Mouse (Mus musculus): ENCODE measurements around the gene Gfpt2. TPM values are rescaled to one million over a fixed set of nuclear protein-coding genes. Genes with fewer than 3 reads are reported as not detected.

Gfpt2 gene
- polyA plus RNA-seq, 1 experiment, result 2.3 TPM

DNA sequence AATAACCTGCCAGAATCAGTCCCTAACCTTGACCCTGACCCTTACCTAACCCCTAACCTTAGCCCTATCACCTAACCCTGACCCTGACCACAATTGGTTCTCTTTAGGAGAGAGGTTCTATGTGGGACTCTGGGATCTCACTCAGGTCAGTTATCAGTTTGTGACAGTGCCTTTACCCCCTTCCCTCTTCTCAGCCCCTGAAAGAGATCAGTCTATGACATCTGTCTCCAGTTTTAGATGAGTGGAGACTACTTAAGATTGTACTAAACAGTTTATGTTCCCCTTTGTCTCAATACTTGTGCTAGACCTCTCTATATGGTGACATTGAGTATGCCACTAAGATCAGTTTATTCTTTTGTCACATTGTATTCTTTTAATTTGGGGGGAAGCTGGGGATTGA, 69.9 kb downstream of the Gfpt2 start:
- peaks cover 1% of the 10 kb centered on the region; the same call in 1 of the 2 replicates for H3K36me3 ChIP-seq (ENCODE audit: control insufficient read depth, insufficient read depth, low read length)
- no peaks in the 10 kb centered on the region for H3K4me1 ChIP-seq (ENCODE audit: control insufficient read depth, insufficient read depth, low read length)
- TF ChIP-seq POLR2A (IDR thresholded peaks at IDR 0.05; ENCODE audit: control insufficient read depth, low read depth, low read length) (no peak), CTCF (IDR thresholded peaks at IDR 0.05; ENCODE audit: control insufficient read depth, insufficient read depth, insufficient replicate concordance, low read depth, low read length) (no peak)
- H3K27ac ChIP-seq (ENCODE audit: control insufficient read depth, insufficient read depth, low read depth, low read length), result no peak overlapping the region
- no peaks in the 10 kb centered on the region for H3K27me3 ChIP-seq (ENCODE audit: control insufficient read depth, insufficient read depth, low read length)
- H3K4me3 ChIP-seq (ENCODE audit: control insufficient read depth, low read depth, low read length), result no peak overlapping the region

- H3K27ac ChIP-seq (ENCODE audit: control insufficient read depth, insufficient read depth, low read depth, low read length), result no peak overlapping the region
- H3K4me1 ChIP-seq (ENCODE audit: control insufficient read depth, insufficient read depth, low read length), result no peaks in the 10 kb centered on the region
- H3K4me3 ChIP-seq (ENCODE audit: control insufficient read depth, low read depth, low read length), result no peak overlapping the region
- peaks cover 1% of the 10 kb centered on the region; the same call in 1 of the 2 replicates for H3K36me3 ChIP-seq (ENCODE audit: control insufficient read depth, insufficient read depth, low read length)
- TF ChIP-seq CTCF (IDR thresholded peaks at IDR 0.05; ENCODE audit: control insufficient read depth, insufficient read depth, insufficient replicate concordance, low read depth, low read length), result no peak
- no peak for TF ChIP-seq POLR2A (IDR thresholded peaks at IDR 0.05; ENCODE audit: control insufficient read depth, low read depth, low read length)
- no peaks in the 10 kb centered on the region for H3K27me3 ChIP-seq (ENCODE audit: control insufficient read depth, insufficient read depth, low read length)
These were observed 73.3 kb downstream of the Gfpt2 start for GRCm38 (mm10) chr11:49867320-49867719.

DNA sequence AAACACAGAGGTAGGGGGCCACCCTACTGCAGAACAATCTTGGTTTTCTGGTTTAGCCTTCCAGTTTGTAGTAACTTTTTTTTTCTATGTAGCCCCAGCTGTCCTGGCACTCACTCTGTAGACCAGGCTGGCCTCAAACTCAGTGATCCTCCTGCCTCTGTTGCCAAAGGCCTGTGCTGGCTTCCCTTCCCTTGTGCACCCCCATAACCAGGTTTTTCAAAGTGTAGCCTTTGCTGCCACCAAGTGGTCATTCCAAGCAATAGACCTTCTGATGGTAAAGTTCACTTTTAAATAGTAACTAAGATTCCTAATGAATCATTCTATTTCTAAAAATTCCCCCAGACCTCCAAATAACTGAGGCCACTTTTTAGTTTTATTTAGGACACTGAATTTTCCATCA, 75.8 kb downstream of the Gfpt2 start:
- Histone ChIP-seq H3K4me1 (ENCODE audit: control insufficient read depth, insufficient read depth, low read length) (no peaks in the 10 kb centered on the region), H3K27ac (ENCODE audit: control insufficient read depth, insufficient read depth, low read depth, low read length) (no peak overlapping the region), H3K36me3 (ENCODE audit: control insufficient read depth, insufficient read depth, low read length) (peaks cover 8% of the 10 kb centered on the region), H3K27me3 (ENCODE audit: control insufficient read depth, insufficient read depth, low read length) (no peaks in the 10 kb centered on the region), H3K4me3 (ENCODE audit: control insufficient read depth, low read depth, low read length) (no peak overlapping the region)
- TF ChIP-seq CTCF (IDR thresholded peaks at IDR 0.05; ENCODE audit: control insufficient read depth, insufficient read depth, insufficient replicate concordance, low read depth, low read length) (peak; percentile 42; the same call in 1 of the 2 replicates), POLR2A (IDR thresholded peaks at IDR 0.05; ENCODE audit: control insufficient read depth, low read depth, low read length) (no peak)

- Histone ChIP-seq H3K27me3 (ENCODE audit: control insufficient read depth, insufficient read depth, low read length) (no peaks in the 10 kb centered on the region), H3K27ac (ENCODE audit: control insufficient read depth, insufficient read depth, low read depth, low read length) (no peak overlapping the region), H3K4me1 (ENCODE audit: control insufficient read depth, insufficient read depth, low read length) (no peaks in the 10 kb centered on the region), H3K4me3 (ENCODE audit: control insufficient read depth, low read depth, low read length) (no peak overlapping the region), H3K36me3 (ENCODE audit: control insufficient read depth, insufficient read depth, low read length) (peaks cover 7% of the 10 kb centered on the region)
- TF ChIP-seq POLR2A (IDR thresholded peaks at IDR 0.05; ENCODE audit: control insufficient read depth, low read depth, low read length) (no peak), CTCF (IDR thresholded peaks at IDR 0.05; ENCODE audit: control insufficient read depth, insufficient read depth, insufficient replicate concordance, low read depth, low read length) (peak; percentile 5; the same call in 1 of the 2 replicates)
These were observed 77.9 kb downstream of the Gfpt2 start for GRCm38 (mm10) chr11:49871914-49872313.

DNA sequence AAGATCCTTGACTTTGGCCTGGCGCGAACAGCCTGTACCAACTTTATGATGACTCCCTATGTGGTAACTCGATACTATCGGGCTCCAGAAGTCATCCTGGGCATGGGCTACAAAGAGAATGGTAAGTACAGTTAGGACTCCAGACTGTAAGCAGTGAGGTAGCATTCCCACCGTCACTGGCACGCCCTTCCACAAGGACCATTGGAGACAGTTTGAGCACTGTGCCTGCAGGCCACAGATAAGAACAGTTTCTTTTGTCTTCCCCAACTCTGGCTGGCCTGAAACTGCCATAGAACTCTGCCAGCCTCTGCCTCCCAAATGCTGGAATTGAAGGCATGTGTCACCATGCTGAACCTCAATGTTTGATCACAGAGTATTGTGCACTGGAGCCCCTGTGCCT, 78.8 kb downstream of the Gfpt2 start:
- peak overlapping the region; percentile 38 for H3K27ac ChIP-seq (ENCODE audit: control insufficient read depth, insufficient read depth, low read depth, low read length)
- TF ChIP-seq POLR2A (IDR thresholded peaks at IDR 0.05; ENCODE audit: control insufficient read depth, low read depth, low read length), result no peak
- no peak for TF ChIP-seq CTCF (IDR thresholded peaks at IDR 0.05; ENCODE audit: control insufficient read depth, insufficient read depth, insufficient replicate concordance, low read depth, low read length)
- H3K4me1 ChIP-seq (ENCODE audit: control insufficient read depth, insufficient read depth, low read length), result no peaks in the 10 kb centered on the region
- peaks cover 7% of the 10 kb centered on the region for H3K36me3 ChIP-seq (ENCODE audit: control insufficient read depth, insufficient read depth, low read length)
- peak overlapping the region; percentile 24; the same call in 1 of the 2 replicates for H3K4me3 ChIP-seq (ENCODE audit: control insufficient read depth, low read depth, low read length)
- no peaks in the 10 kb centered on the region for H3K27me3 ChIP-seq (ENCODE audit: control insufficient read depth, insufficient read depth, low read length)

DNA sequence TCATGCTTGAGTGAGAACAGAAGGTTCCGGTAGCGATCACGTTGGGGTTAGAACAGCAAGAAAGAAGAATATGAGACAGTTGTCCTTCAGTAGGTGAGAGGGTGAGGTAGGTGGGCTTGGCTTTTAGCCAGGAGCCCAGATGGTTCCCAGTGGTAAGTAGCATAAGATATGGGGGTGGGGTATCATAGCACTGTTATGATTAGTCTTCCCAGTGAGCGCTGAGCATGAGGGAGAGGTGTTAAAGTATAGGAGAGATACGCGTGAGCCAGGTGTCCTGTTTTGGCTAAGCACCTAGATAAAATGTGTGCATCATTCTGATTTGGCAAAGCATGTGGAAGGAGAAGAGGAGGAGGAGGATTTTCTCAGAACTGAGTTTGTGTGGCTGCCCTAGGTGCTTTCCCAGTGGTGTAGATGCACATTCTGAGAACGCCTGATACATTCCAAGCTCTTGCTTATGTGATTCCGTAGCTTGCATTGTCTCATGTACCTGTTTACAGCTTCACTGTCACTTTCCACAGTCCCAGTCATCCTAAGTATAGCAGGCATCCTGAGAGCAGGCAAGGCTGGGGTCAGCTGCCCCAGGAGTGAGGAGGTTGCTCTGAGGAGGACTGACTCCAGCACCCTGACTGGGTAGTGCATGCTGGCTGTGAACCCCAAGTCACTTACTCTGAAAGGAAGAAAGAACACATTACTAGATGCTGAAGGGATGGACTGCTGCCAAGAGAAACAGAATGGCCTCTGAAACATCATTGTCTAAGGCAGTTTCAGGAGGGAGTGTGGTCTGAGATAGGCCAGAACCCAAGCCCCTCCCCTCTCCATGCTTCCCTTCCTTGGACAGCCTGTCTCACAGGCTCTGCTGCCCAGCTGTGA, 83.2 kb downstream of the Gfpt2 start:
- Histone ChIP-seq H3K4me3 (ENCODE audit: control insufficient read depth, low read depth, low read length) (no peak overlapping the region), H3K36me3 (ENCODE audit: control insufficient read depth, insufficient read depth, low read length) (peaks cover 7% of the 10 kb centered on the region), H3K27me3 (ENCODE audit: control insufficient read depth, insufficient read depth, low read length) (no peaks in the 10 kb centered on the region), H3K27ac (ENCODE audit: control insufficient read depth, insufficient read depth, low read depth, low read length) (0 out of 2 replicates have a peak overlapping the region, but pooled peaks have one; percentile 17), H3K4me1 (ENCODE audit: control insufficient read depth, insufficient read depth, low read length) (no peaks in the 10 kb centered on the region)
- no peak for TF ChIP-seq POLR2A (IDR thresholded peaks at IDR 0.05; ENCODE audit: control insufficient read depth, low read depth, low read length)
- no peak for TF ChIP-seq CTCF (IDR thresholded peaks at IDR 0.05; ENCODE audit: control insufficient read depth, insufficient read depth, insufficient replicate concordance, low read depth, low read length)

- TF ChIP-seq POLR2A (IDR thresholded peaks at IDR 0.05; ENCODE audit: control insufficient read depth, low read depth, low read length) (no peak), CTCF (IDR thresholded peaks at IDR 0.05; ENCODE audit: control insufficient read depth, insufficient read depth, insufficient replicate concordance, low read depth, low read length) (no peak)
- Histone ChIP-seq H3K27me3 (ENCODE audit: control insufficient read depth, insufficient read depth, low read length) (no peaks in the 10 kb centered on the region), H3K4me1 (ENCODE audit: control insufficient read depth, insufficient read depth, low read length) (no peaks in the 10 kb centered on the region), H3K4me3 (ENCODE audit: control insufficient read depth, low read depth, low read length) (no peak overlapping the region), H3K36me3 (ENCODE audit: control insufficient read depth, insufficient read depth, low read length) (peaks cover 2% of the 10 kb centered on the region), H3K27ac (ENCODE audit: control insufficient read depth, insufficient read depth, low read depth, low read length) (no peak overlapping the region)
These were observed 86.1 kb downstream of the Gfpt2 start for GRCm38 (mm10) chr11:49879950-49880642.
